Mouse (Mus musculus) spleen, adult 2 months (tissue): ENCODE data around the gene Csrnp2.

Experiments
- CTCF ChIP-seq: fragments of 200-500 bp; IDR thresholded peaks from 2 replicates; pipeline ENCODE4 v1.5.1; 2011; ENCODE audit warnings: mild to moderate bottlenecking, inconsistent platforms; ENCODE audit not compliant: insufficient read depth, insufficient read length, insufficient replicate concordance; ENCODE audit errors: extremely low read depth
- POLR2A ChIP-seq: fragments of 200-500 bp; IDR thresholded peaks from 2 replicates; pipeline ENCODE4 v1.6.1; 2011; ENCODE audit warnings: low read depth, low read length, inconsistent platforms

DNA sequence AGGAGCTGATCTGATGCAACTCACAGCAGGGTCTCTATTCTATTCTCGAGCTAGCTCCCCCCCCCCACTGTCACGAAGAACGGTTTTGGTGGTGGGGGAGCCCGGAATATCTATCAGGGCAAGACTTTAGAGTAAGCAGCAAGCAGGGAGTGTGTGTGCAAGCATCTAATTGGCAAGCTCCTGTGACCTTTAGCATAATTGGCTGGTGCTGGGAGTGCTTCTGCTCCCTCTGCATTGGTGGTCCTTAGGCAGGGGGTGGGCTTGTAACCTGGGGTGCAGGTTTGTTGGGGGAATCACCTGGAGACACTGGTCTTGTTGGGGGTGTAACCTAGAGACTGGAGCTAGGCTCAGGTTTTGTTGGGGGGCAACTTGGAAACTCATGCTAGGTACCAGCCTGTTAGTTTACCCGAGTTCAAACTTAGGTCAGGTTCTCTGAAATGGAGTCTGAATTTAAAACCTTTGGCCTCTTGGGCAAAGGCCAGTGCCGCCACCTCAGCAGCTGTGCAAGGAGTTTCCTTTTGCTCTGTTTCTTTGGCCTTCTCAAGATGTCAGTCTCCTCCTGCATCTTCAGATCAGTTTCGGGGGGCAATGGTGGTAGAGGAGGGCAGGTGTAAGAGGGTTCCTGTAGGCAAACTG is 38.8 kb downstream of the Csrnp2 start:
- no peak for TF ChIP-seq CTCF
- no peak for TF ChIP-seq POLR2A
